Mouse (Mus musculus): Measurements from ENCODE around the gene Sumo1.
"Not testable (repeated sequence)": the region's sequence is repeated elsewhere in the genome, so short reads cannot be mapped to it uniquely, and the experiment has no call there.

The Sumo1 gene

DNA sequence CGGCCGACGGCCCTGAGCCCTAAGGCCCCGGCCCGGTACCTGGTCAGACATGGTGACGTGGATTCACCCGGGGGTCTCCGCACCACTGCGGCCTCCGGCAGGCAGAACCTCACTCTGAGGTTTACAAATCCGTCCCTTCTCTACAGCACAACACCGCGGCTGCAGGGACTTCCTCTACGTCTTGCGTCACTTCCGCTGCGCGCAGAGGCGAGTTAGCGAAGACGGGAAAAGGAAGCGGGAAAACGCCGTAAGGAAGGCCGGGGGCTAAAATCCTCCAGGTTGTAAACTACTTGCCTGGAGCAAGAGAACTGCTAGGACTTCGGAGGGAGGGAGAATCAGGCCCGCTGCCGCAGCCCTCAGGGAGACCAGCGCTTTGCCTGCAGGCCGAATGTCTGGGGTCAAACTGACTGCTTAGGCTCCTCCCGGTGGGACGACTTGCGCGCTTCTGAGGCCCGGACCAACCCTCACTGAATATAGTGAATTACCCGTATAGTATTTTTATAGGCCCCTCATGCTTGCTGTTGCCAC, at the start of gene Sumo1:
TSS of gene Sumo1 (minus strand) at position 194 of the 528 bp plus-strand sequence.
- peak; percentile 76 for DNase-seq (ENCODE audit: low spot score)

DNA sequence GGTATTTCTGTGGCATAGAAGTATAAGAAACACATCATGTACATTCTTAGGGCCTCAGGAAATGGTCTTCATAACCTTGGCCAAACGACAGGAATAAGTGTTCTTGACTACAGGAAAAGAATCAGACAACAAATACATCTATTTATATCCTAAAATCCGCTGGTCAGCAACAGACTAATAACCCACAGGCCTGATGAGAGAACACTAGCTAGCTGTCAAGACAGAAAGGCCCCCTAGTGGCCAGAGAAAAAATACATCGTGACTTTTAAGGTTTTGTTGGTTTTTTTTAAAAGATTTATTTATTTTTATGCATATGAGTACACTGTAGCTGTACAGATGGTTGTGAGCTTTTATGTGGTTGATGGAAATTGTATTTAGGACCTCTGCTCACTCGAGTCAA, 49.3 kb upstream of the Sumo1 start:
- no peak for DNase-seq (ENCODE audit: low spot score)

DNA sequence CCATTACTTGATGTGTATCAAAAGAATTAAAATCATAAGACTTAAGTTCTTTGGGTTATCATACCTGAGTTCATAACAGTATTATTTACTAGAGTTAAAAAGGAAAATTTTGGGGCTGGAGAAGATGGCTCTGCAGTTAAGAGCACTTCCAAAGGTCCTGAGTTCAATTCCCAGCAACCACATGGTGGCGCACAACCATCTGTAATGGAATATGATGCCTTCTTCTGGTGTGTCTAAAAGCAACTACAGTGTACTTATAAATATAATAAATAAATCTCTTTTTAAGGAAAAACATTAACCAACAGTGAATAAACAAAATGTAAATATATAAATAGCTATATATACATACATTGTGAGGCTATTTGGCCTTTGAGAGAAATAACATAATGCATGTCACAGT, 31.1 kb upstream of the Sumo1 start:
- DNase-seq (ENCODE audit: low spot score): no peak

DNA sequence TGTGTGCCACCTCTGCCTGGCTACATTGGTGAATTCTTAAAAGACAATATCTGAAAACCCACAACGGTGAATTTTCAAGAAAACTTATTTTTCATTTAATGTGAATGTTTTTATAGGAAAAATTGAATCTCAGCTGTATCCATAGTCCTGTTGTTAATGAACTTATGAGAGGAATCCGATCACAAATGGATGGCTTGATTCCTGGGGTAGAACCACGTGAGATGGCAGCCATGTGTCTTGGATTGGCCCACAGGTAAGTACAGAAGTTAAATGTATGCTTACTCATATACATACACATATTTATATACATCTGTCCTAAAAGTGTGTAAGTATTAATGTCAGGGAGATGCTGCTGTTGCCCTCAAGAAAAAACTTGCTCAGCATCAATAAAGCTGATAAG, 27.6 kb upstream of the Sumo1 start:
- DNase-seq (ENCODE audit: low spot score): no peak

DNA sequence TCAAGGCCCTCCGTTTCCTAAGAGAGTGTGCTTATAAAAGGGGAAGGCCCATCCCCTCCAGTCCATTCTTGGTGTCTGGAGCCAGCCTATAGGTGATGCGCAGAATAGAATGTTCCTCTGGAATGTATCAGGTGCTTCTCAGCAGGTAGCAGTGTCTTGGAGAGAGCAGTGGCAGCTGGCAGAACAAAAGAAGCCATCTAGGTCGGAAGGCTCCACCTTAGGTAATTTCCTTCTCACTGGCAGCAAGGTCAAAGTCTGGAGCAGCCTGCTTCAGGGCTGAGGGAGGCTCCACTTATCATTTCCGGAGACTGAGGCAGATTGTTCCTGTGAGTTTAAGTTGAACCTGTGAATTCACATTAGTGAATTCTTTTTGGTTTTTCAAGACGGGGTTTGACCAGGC, 27.1 kb upstream of the Sumo1 start:
- no peak for DNase-seq (ENCODE audit: low spot score)

DNA sequence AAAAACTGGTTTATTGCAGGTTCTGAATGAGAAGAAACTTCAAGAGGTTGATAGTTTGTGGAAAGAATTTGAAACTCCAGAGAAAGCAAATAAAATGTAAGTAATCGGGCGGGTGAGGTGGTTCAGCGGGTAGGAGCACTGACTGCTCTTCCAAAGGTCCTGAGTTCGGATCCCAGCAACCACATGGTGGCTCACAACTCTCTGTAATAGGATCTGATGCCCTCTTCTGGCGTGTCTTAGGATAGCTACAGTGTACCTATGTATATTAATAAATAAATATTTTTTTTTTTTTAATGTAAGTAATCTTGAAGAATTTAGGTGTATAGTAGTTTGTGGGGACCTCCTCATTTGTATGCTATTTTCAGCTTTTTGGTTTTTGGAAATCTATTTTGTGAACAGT, 19.8 kb upstream of the Sumo1 start:
- DNase-seq (ENCODE audit: low spot score): no peak

DNA sequence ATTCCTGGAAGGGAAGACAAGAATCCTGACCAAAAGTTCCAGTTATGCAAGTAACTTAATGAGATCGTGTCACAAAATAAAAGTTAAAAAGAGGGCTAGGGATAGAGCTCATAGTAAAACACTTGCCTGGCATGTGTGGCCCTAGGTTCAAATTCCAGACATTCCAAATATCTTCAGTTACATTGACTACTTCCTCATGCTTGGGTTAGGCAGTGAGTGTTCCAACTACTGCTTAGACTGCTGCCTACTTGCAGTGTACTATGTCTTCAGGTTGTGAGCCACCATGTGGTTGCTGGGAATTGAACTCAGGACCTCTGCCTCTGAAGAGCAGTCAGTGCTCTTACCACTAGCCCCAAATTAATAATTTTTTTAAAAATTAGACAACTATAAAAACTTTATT, 16.9 kb upstream of the Sumo1 start:
- DNase-seq (ENCODE audit: low spot score): no peak

DNA sequence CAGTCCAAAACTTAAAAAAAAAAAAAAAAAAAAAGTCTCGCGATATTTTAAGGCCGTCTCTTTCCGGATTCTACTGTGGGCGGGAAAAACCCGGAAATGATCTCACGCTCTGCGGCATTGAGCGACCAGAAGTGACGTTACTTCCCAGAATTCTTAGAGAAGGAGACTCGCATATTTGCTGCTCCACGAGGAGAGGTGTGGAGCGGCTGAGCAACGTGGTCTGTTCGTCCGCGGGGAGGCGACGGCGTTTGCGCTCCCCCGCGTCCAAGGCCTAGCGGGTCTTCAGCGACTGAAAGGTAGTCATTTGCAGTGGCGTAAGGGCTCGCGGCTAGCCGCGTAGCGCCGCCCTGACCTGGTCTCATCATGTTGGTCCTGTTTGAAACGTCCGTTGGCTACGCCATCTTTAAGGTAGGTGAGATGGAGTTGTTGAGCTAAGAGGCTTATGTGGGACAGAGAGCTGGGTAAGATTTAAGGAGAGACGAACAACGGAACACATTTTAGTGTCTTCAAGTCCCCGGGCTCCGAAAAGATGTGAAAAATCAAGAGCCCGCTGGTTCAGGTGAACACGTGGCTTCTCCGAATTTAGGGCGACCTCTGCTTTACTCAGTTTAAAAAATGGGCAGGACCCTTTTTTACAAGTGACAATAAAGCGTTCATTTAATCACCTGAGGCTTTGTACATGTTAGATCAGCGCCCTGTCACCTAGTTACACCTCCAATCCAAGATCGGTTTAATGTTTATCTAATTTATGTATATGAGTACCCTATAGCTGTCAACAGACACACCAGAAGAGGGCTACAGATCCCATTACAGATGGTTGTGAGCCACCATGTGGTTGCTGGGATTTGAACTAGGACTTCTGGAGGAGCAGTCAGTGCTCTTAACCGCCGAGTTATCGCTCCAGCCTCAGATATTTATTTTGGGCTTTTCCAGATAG, 14.5 kb upstream of the Sumo1 start, which contains the start of gene Nop58:
TSS of gene Nop58 (plus strand) at position 153 of the 937 bp plus-strand sequence.
- peak; percentile 77 for DNase-seq (ENCODE audit: low spot score)

DNA sequence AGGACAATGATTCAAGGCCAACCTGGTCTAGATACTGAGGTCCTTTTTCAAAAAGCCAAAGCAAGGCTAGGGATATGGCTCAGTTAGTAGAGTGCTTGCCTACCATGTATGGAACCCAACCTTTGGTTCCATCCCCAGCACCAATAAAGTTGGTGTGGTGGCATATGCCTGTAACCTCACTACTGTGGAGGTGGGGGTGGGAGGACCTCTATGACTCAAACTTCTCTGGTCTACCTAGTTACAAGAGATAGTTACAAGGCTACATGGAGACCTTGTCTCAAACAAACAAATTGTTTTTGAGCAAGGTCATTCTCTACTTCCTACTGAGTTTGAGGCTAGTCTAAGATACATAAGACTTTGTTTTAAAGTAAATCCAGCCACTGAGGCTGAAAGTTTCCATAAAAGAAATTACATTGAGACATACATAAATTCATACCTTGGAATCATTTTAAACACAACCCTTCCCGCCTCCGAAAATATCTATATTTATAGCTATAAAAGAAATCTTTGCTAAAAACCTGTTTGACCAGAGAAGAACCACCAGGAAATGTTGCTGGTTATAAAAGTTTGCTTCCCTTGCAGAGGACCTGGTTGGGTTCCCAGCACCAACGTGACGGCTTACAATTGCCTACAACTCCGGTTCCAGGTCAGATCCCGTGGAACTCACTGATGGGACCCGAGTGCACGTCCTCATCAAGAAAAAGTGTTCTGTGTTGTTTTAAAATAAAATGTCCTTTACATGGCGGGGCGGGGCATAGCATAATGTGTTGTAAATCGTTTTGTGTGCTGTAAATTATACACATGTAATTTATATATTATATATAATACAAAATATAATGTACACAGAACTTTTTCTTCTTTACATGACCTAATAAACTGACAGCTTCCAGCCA, 13.5 kb upstream of the Sumo1 start:
- peak; percentile 35 for DNase-seq (ENCODE audit: low spot score)

DNA sequence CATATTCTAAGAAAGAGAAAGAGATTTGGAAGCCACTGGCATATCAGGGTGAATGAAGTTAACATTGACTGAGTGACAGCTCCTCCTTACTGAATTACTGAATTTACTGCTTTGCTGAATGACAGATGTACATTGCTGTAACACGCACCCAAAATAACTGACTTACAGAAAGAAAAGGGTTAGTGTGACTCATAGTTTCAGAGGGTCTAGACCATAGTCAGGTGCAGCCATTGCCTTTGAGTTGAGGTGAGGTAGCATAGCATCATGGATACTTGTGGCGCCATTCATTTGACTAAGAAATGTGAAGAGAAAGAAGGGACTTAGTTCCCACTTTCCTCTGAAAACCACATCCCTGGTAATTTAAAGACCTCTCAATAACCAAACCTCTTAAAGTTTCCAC, 3.0 kb upstream of the Sumo1 start:
- no peak for DNase-seq (ENCODE audit: low spot score)

DNA sequence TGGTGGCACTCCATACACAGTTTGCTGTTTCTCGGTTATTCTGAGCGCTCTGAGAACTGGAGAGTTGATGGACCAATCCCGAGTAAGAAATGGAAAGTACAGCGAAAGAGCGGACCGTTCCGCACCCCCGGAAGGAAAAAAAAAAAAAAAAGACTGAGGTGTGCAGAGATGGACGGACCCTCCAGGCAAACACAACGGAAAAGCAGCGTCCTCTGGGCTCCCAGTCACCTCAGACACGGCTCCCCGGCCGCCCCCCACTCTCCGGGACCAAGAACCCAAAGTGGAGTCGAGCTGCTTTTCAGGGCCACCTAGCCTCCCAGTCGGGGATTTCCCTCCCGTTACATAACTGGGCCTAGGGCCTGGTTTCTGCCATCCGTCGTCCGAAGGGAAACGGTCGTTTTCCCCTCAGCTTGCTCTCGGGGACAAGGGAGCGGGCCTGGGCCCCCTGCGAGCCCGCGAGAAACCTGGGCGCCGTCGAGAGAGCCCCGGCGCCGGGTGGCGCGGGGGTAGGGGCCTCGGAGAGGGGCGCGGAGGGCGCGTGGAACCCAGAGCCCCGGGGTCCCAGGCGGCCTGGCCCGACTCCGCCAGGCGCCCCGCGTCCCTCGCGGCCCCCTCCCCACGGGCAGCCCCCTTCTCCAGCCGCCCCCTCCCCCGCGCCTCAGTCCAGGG, 538 bp downstream of the Sumo1 start:
- peak; percentile 26 for DNase-seq (ENCODE audit: low spot score)

DNA sequence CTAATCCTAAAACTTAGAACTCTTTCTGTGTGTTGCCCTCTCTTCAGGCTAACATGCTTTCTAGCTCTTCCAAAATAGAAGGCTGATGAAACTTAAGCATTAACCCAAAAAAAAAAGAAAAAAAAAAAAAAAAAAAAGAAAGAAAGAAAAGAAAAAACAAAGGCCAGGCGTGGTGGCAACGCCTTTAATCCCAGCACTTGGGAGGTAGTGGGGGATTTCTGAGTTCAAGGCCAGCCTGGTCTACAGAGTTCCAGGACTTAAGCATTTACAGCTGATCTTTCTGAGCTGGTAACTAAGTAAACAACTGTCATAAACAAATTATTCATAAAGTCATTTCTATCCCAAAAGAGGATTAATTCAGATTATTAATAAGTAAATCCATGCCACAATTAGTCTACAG, 1.8 kb downstream of the Sumo1 start:
- no peak for DNase-seq (ENCODE audit: low spot score)

DNA sequence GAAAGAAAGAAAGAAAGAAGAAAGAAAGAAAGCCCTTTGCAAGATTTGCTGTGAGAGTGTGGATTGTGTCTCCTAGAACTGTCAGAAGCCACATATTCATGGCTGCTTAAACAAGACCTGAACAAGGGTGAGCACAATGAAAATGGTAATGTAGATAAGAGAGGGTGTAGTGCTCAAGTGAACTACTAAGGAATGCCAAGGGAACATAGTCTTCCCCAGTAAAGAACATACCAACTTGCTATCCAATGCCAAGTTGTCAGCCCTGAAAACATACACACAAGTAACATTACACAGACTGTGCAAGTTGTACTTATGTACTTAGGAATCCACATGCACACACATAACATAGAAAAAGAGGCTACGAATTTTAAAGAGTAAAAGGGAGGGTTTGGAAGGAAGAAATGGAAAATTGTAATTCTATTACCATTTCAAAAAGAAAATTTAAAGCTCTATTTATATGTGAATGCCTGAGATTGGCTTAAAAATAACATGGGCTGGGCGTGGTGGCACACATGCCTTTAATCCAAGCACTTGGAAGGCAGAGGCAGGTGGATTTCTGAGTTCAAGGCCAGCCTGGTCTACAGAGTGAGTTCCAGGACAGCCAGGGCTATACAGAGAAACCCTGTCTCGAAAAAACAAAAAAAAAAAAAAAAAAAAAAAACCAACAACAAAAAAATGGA, 7.0 kb downstream of the Sumo1 start:
- no peak for DNase-seq (ENCODE audit: low spot score)

DNA sequence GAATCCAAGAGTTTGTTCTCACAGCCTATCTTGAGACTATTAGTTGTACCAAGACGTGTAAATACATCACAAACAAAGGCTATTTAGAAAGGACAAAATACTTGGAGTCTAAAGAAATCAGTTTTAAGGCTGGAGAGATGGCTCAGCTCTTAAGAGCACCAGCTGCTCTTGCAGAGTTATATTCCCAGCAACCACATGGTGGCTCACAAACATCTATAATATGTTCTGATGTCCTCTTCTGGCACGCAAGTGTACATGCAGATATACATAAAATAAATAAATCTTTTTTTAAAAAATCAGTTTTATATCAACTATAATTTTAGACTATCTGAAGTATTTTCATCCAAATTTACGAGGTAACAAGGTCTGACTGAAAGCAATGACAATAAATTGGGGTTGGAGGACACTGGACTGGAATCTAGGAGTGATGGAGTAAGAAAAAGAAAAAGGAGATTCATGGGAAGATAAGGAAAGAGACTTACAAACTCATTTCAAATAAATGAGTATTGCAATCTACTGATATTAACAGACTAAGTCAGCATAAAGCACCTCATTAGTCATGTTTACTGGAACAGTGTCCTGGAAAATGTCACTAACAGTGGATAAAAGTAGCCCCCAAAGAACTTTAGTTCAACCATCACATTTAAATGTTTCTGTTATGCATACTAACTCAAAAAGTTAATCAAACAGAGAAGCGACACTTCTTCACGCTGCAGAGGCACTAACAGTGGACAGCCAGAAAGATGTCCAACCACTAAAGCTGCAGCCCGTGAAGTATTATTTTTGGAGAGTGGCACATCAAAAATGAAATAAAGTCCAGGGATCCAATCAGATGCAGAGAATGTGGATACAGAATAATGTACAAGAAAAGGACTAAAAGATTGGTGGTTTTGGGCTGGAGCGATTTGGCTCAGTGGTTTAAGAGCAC, 14.1 kb downstream of the Sumo1 start:
- DNase-seq (ENCODE audit: low spot score): no peak

DNA sequence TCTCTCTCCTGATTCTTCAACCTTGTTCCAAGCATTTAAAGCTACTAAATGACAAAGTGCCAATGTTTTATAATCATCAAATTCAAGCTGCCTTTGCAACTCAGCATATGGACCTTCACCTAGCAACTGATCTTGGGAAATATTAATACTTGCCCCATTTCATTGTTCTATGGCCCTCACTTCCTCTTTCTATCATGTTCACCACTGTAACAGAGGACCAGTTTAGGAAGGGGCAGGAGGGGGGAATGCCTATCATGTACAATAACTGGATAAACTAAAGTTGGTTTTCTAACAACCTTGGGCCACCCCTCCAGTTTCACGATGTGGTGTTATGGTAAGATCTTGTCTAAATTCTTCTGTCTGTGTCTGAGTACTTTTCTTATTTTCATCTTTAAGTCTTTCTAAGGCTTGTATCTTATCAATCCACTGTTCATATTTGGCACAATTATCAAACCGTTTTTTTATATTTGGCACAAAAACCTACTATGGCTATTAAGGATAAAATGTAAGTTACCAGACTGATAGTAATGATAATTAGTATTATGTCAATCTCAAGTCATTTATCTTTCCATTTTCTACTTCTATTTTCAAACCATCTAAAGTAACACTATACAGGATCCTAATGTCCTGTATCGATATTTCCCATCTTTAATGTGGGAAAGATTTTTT, 17.3 kb downstream of the Sumo1 start:
- no peak for DNase-seq (ENCODE audit: low spot score)

DNA sequence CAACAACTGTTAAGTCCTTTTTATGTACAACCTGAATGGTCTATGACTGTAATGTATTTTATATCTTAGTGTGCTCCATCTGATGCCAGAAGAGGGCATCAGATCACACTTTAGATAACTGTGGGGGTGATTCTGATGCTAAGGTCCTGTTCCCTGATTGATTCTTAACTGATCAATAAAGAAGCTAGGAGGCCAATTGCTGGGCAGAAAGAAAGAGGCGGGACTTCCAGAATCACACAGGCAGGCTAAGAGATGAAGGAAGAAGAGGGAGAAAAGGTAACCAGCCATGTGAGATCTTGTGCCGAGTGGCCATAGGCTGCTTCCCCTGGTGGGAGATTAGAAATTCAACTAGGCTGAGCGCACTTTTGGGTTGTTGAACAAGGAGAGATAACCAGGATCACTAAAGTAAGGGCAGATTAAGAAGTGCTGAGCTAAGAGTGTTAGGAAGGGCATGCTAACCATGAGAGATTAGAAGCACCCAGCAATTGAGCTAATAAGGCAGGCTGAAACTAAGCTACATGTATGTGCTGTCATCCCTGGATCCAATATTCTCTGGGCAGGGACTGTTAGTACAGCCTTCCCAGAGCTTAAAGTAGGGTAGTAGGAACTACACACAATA, 19.3 kb downstream of the Sumo1 start:
- no peak for DNase-seq (ENCODE audit: low spot score)

DNA sequence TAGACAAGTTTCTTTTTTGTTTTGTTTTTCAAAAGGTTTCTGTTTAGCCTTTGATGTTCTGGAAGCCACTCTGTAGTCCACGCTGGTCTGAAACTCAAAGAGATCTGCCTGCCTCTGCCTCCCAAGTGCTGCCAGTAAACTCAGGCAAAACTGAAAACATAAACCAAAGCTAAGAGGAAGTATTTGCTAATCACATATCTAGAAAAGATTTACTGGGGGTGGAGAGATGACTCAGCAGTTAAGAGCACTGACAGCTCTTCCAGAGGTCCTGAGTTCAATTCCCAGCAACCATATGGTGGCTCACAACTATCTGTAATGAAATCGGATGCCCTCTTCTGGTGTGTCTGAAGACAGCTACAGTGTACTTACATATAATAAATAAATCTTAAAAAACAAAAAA, 24.1 kb downstream of the Sumo1 start:
- DNase-seq (ENCODE audit: low spot score): not testable (repeated sequence)

DNA sequence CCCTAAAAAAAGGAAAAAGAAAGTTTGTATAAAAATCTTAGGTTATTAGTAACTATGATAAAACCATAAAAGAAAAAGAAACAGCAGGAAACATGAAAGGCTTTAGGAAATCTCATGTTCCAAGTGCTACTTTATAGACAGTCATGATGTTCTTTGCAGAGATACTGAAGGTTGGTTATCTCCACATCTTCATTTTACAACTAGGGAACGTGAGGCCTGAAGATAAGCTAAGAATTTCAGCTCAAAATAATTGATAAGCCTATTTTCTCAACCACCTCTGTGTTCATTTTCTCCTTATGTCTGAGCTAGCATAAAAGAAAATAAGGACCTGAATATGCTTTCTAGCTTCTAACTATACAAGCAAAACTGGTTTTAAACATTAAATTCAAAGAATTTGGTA, 28.1 kb downstream of the Sumo1 start:
- no peak for DNase-seq (ENCODE audit: low spot score)

DNA sequence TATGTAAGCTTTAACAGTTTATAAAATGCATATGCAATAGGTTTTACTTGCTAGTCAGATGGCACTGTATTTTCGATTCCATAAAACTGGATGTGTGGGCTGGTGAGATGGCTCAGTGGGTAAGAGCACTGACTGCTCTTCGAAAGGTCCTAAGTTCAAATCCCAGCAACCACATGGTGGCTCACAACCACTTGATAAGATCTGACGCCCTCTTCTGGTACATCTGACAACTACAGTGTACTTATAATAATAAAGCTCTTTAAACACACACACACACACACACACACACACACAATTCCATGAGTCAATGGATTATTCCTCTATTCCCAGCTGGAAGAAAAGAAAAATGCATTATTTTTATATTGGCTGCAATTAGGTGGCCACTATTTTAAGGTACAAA, 32.3 kb downstream of the Sumo1 start:
- no peak for DNase-seq (ENCODE audit: low spot score)

All from spleen, adult 12 weeks (tissue).